Mouse (Mus musculus): Measurements from ENCODE around the gene Gata3. TPM values are rescaled to one million over a fixed set of nuclear protein-coding genes. Genes with fewer than 3 reads are reported as not detected.

Gata3 gene
- polyA plus RNA-seq, 1 experiment from 2014 or later = 5.7 TPM

GRCm38 (mm10) chr2:9876621-9877325 is 13.1 kb downstream of the Gata3 start:
- Histone ChIP-seq H3K4me3 (peak overlapping the region; percentile 55), H3K27ac (no peak overlapping the region), H3K27me3 (peaks cover 89% of the 10 kb centered on the region), H3K4me1 (peaks cover 42% of the 10 kb centered on the region), H3K9me3 (no peaks in the 10 kb centered on the region), H3K36me3 (no peaks in the 10 kb centered on the region), H3K4me2 (peak overlapping the region; percentile 99), H3K9ac (peak overlapping the region; percentile 32; the same call in 1 of the 2 replicates)
- ATAC-seq (ENCODE audit: borderline replicate concordance, extremely low read depth, low FRiP score, low TSS enrichment) = no peak
- WGBS = 9% methylated on average over 31 of the region's 31 CpGs

DNA sequence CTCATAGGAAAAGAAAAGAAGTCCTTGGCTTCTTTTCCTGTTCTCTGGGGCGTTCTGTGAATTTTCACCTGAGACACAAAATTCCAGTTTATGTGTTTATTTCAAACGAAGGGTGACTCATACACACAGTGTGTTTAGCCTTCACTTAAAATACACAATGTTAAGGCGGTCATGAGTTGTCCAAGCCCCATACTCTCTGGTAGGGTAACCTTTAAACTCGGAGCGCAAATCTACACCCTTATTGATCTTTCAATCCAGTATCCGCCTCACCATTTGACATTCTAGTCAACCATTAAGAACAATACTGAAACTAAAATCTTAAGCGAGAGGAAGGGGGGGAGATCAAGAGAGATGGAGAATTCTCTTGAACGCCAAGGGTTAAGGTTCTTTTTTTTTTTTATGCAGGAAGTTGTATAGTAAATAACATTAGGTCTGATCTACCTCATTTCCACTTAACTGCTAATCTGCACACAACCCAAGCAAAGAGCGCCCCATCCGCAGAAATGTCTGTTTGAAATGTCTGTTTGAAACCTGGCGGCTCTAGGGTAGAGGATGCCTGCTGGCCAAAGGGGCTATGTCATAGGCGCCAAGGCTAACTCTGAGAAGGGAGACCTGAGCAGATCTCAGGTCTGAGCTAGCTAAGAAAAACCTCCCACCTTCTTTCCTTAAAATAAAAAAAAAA is 14.0 kb downstream of the Gata3 start:
- Histone ChIP-seq H3K9ac (no peak overlapping the region), H3K4me2 (peak overlapping the region; percentile 99; the same call in 1 of the 2 replicates), H3K9me3 (no peaks in the 10 kb centered on the region), H3K4me1 (peaks cover 37% of the 10 kb centered on the region), H3K27ac (no peak overlapping the region), H3K27me3 (peaks cover 87% of the 10 kb centered on the region), H3K36me3 (no peaks in the 10 kb centered on the region), H3K4me3 (0 out of 2 replicates have a peak overlapping the region, but pooled peaks have one; percentile 6)
- no peak for ATAC-seq (ENCODE audit: borderline replicate concordance, extremely low read depth, low FRiP score, low TSS enrichment)
- 37% methylated on average over 12 of the region's 12 CpGs for WGBS

- Histone ChIP-seq H3K27me3 (peaks cover 84% of the 10 kb centered on the region), H3K4me3 (no peak overlapping the region), H3K27ac (no peak overlapping the region), H3K4me2 (no peak overlapping the region), H3K9me3 (no peaks in the 10 kb centered on the region), H3K36me3 (no peaks in the 10 kb centered on the region), H3K9ac (no peak overlapping the region), H3K4me1 (peaks cover 32% of the 10 kb centered on the region)
- no peak for ATAC-seq (ENCODE audit: borderline replicate concordance, extremely low read depth, low FRiP score, low TSS enrichment)
- WGBS = 20% methylated on average over 4 of the region's 4 CpGs
Observed at GRCm38 (mm10) chr2:9875220-9875619, 14.6 kb downstream of the Gata3 start.

GRCm38 (mm10) chr2:9874467-9875219 is 15.2 kb downstream of the Gata3 start:
- H3K27ac ChIP-seq = no peak overlapping the region

DNA sequence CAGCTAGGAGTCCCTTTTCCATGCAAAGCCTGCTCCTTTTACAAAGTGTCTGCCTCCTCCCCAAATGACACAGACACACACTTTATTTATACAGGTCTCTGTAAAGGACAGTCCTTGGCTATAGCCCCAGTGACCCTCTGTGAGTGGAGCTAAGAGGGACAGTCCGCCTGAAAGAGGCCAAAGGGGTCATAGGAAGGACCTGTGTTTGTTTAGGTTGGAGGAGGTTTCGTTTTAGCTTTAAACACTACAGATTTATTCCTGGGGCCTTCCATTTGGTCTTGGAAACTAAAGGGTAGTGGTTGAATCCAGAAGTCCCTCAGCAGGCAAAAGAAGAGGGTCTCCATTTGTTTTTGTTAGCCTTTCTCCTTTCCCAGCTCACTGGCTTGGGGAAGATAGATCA is 16.1 kb downstream of the Gata3 start:
- H3K9ac ChIP-seq = no peak overlapping the region
- H3K27me3 ChIP-seq = peaks cover 81% of the 10 kb centered on the region
- WGBS = 37% methylated on average over 2 of the region's 2 CpGs
- no peak overlapping the region for H3K27ac ChIP-seq
- H3K9me3 ChIP-seq = no peaks in the 10 kb centered on the region
- no peaks in the 10 kb centered on the region for H3K36me3 ChIP-seq
- peaks cover 23% of the 10 kb centered on the region for H3K4me1 ChIP-seq
- no peak overlapping the region for H3K4me2 ChIP-seq
- H3K4me3 ChIP-seq = no peak overlapping the region
- no peak for ATAC-seq (ENCODE audit: borderline replicate concordance, extremely low read depth, low FRiP score, low TSS enrichment)

More at GRCm38 (mm10) chr2:9874467-9875219, 15.2 kb downstream of the Gata3 start:
- WGBS = 17% methylated on average over 39 of the region's 39 CpGs
- ATAC-seq (ENCODE audit: borderline replicate concordance, extremely low read depth, low FRiP score, low TSS enrichment) = no peak
- Histone ChIP-seq H3K9me3 (no peaks in the 10 kb centered on the region), H3K36me3 (no peaks in the 10 kb centered on the region), H3K9ac (no peak overlapping the region), H3K4me1 (peaks cover 26% of the 10 kb centered on the region), H3K4me3 (peak overlapping the region; percentile 5; the same call in 1 of the 2 replicates), H3K27me3 (peaks cover 79% of the 10 kb centered on the region), H3K4me2 (no peak overlapping the region)

- Histone ChIP-seq H3K4me3 (no peak overlapping the region), H3K27ac (no peak overlapping the region), H3K4me2 (peak overlapping the region; percentile 1; the same call in 1 of the 2 replicates), H3K9me3 (no peaks in the 10 kb centered on the region), H3K36me3 (no peaks in the 10 kb centered on the region), H3K27me3 (peaks cover 76% of the 10 kb centered on the region), H3K4me1 (peaks cover 13% of the 10 kb centered on the region), H3K9ac (no peak overlapping the region)
- WGBS = 21% methylated on average over 12 of the region's 12 CpGs
- no peak for ATAC-seq (ENCODE audit: borderline replicate concordance, extremely low read depth, low FRiP score, low TSS enrichment)
Observed at GRCm38 (mm10) chr2:9872682-9873081, 17.2 kb downstream of the Gata3 start.

- peaks cover 4% of the 10 kb centered on the region for H3K4me1 ChIP-seq
- no peaks in the 10 kb centered on the region for H3K36me3 ChIP-seq
- H3K4me3 ChIP-seq = no peak overlapping the region
- peaks cover 67% of the 10 kb centered on the region for H3K27me3 ChIP-seq
- no peak overlapping the region for H3K27ac ChIP-seq
- 57% methylated on average over 6 of the region's 6 CpGs for WGBS
- H3K9ac ChIP-seq = no peak overlapping the region
- H3K4me2 ChIP-seq = no peak overlapping the region
- no peak for ATAC-seq (ENCODE audit: borderline replicate concordance, extremely low read depth, low FRiP score, low TSS enrichment)
- no peaks in the 10 kb centered on the region for H3K9me3 ChIP-seq
Observed at GRCm38 (mm10) chr2:9871798-9872197, 18.0 kb downstream of the Gata3 start.

GRCm38 (mm10) chr2:9871141-9871716 is 18.6 kb downstream of the Gata3 start:
- no peaks in the 10 kb centered on the region for H3K9me3 ChIP-seq
- no peak for ATAC-seq (ENCODE audit: borderline replicate concordance, extremely low read depth, low FRiP score, low TSS enrichment)
- H3K9ac ChIP-seq = no peak overlapping the region
- 38% methylated on average over 4 of the region's 4 CpGs for WGBS
- H3K4me1 ChIP-seq = 0 out of 2 replicates have a peak, but pooled peaks cover 4% of the 10 kb centered on the region
- H3K27me3 ChIP-seq = peaks cover 61% of the 10 kb centered on the region
- no peak overlapping the region for H3K4me2 ChIP-seq
- H3K4me3 ChIP-seq = no peak overlapping the region
- no peak overlapping the region for H3K27ac ChIP-seq
- no peaks in the 10 kb centered on the region for H3K36me3 ChIP-seq

- WGBS = 33% methylated on average over 12 of the region's 12 CpGs
- 0 out of 2 replicates have a peak, but pooled peaks cover 4% of the 10 kb centered on the region for H3K4me1 ChIP-seq
- H3K9me3 ChIP-seq = no peaks in the 10 kb centered on the region
- no peak overlapping the region for H3K4me2 ChIP-seq
- no peak for ATAC-seq (ENCODE audit: borderline replicate concordance, extremely low read depth, low FRiP score, low TSS enrichment)
- H3K36me3 ChIP-seq = no peaks in the 10 kb centered on the region
- peaks cover 22% of the 10 kb centered on the region for H3K27me3 ChIP-seq
- no peak overlapping the region for H3K4me3 ChIP-seq
- H3K9ac ChIP-seq = no peak overlapping the region
- H3K27ac ChIP-seq = no peak overlapping the region
Observed at GRCm38 (mm10) chr2:9867092-9867825, 22.6 kb downstream of the Gata3 start.

DNA sequence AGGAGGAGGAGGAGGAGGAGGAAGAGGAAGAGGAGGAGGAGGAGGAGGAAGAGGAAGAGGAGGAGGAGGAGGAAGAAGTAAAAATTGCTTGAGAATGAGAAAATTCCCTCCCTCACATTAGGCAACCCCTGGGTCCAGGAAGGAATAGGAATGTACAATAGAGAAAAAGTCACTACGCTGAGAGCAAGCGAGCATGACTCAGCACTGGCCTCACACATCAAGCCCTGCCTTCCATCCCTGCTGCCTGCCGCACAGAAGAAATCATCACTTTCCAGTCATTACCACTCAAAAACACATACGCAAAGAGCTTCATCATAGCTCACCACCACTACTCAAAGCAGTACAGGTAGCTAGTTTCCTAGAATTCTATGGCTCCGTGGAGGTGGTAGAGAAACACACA is 29.1 kb downstream of the Gata3 start:
- Histone ChIP-seq H3K36me3 (no peaks in the 10 kb centered on the region), H3K4me3 (no peak overlapping the region), H3K4me1 (no peaks in the 10 kb centered on the region), H3K27me3 (no peaks in the 10 kb centered on the region), H3K27ac (no peak overlapping the region), H3K9me3 (no peaks in the 10 kb centered on the region), H3K9ac (no peak overlapping the region), H3K4me2 (no peak overlapping the region)
- no peak for ATAC-seq (ENCODE audit: borderline replicate concordance, extremely low read depth, low FRiP score, low TSS enrichment)
- WGBS = 65% methylated on average over 5 of the region's 5 CpGs

GRCm38 (mm10) chr2:9855861-9856260 is 34.0 kb downstream of the Gata3 start:
- ATAC-seq (ENCODE audit: borderline replicate concordance, extremely low read depth, low FRiP score, low TSS enrichment) = no peak
- no peaks in the 10 kb centered on the region for H3K27me3 ChIP-seq
- WGBS = 32% methylated on average over 4 of the region's 4 CpGs
- no peak overlapping the region for H3K4me2 ChIP-seq
- H3K9ac ChIP-seq = no peak overlapping the region
- no peak overlapping the region for H3K4me3 ChIP-seq
- H3K4me1 ChIP-seq = no peaks in the 10 kb centered on the region
- no peaks in the 10 kb centered on the region for H3K9me3 ChIP-seq
- H3K36me3 ChIP-seq = no peaks in the 10 kb centered on the region
- H3K27ac ChIP-seq = no peak overlapping the region

All from lung, embryonic 15.5 days (tissue).